Mouse (Mus musculus) CH12.LX (cell line): ENCODE results near the gene Gm20388. TPM values are rescaled to one million over a fixed set of nuclear protein-coding genes. Genes with fewer than 3 reads are reported as not detected.

Experiments
- DNase-seq: peaks from one replicate; pipeline ENCODE4 v3.0.0-alpha.2; 2013; ENCODE audit errors: extremely low read depth
- H3K27ac ChIP-seq: 2 replicates; pipeline ENCODE4 v1.5.1; 2012; ENCODE audit warnings: low read depth, mild to moderate bottlenecking, control low read depth, moderate library complexity; ENCODE audit not compliant: insufficient read depth
- H3K27me3 ChIP-seq: replicated peaks from 2 replicates; pipeline ENCODE3; 2012; ENCODE audit warnings: inconsistent platforms
- H3K36me3 ChIP-seq, 2 experiments: replicated peaks in 1 of 2; 2 replicates each; pipeline versions ENCODE3 to v1.6.1; 2012; ENCODE audit warnings: inconsistent platforms in 1 of 2, low read length in 1 of 2, mild to moderate bottlenecking in 1 of 2, mixed read lengths in 1 of 2, moderate library complexity in 1 of 2; ENCODE audit not compliant: control insufficient read depth in 1 of 2, insufficient read depth in 1 of 2
- H3K4me1 ChIP-seq, 2 experiments: 2 replicates each; pipeline ENCODE4 v1.6.1; 2012; ENCODE audit warnings: inconsistent platforms in 1 of 2, moderate library complexity in 1 of 2; ENCODE audit not compliant: insufficient read depth in 2 of 2, control insufficient read depth in 1 of 2
- H3K4me2 ChIP-seq: 2 replicates; pipeline ENCODE4 v1.6.1; 2012; ENCODE audit warnings: low read depth, mild to moderate bottlenecking, control low read depth; ENCODE audit not compliant: poor library complexity, insufficient read depth, severe bottlenecking
- H3K4me3 ChIP-seq, 3 experiments: fragments of 150-350 bp in 1 of 3; sonication (generic) in 1 of 3; replicated peaks in 1 of 3; 2 replicates each; pipeline versions ENCODE3 to v1.5.1; 2011 to 2012; ENCODE audit warnings: low read depth in 2 of 3, low read length in 2 of 3, mild to moderate bottlenecking in 2 of 3, moderate library complexity in 2 of 3, control low read depth in 1 of 3, improper control_type of control experiment in 1 of 3, inconsistent platforms in 1 of 3, mixed read lengths in 1 of 3; ENCODE audit not compliant: poor library complexity in 1 of 3
- H3K79me2 ChIP-seq: replicated peaks from 2 replicates; pipeline ENCODE4 v1.6.1; 2012; ENCODE audit warnings: mild to moderate bottlenecking, moderate library complexity; ENCODE audit not compliant: control insufficient read depth, poor library complexity, insufficient read depth, severe bottlenecking; ENCODE audit errors: extremely low read depth
- H3K9ac ChIP-seq: 2 replicates; pipeline ENCODE4 v1.6.1; 2012; ENCODE audit warnings: low read depth, mild to moderate bottlenecking, control low read depth, moderate library complexity; ENCODE audit not compliant: insufficient read depth
- H3K9me3 ChIP-seq: replicated peaks from 2 replicates; pipeline ENCODE3; 2012; ENCODE audit warnings: low read length, inconsistent platforms, mixed read lengths
- CHD2 ChIP-seq: IDR thresholded peaks from 2 replicates; pipeline ENCODE4 v1.6.1; 2011; ENCODE audit warnings: low read length, improper control_type of control experiment
- E2F4 ChIP-seq: IDR thresholded peaks from 2 replicates; pipeline ENCODE4 v1.6.1; 2011; ENCODE audit warnings: low read depth, low read length, improper control_type of control experiment; ENCODE audit not compliant: insufficient replicate concordance
- GABPA ChIP-seq: IDR thresholded peaks from 2 replicates; pipeline ENCODE4 v1.6.1; 2012; ENCODE audit warnings: low read depth, low read length, improper control_type of control experiment, inconsistent platforms; ENCODE audit not compliant: insufficient replicate concordance
- JUND ChIP-seq: conservative IDR thresholded peaks from 2 replicates; pipeline ENCODE4 v1.6.1; 2011; ENCODE audit warnings: low read depth, low read length, improper control_type of control experiment
- MAFK ChIP-seq: IDR thresholded peaks from 2 replicates; pipeline ENCODE4 v1.6.1; 2011; ENCODE audit warnings: low read length, improper control_type of control experiment; ENCODE audit not compliant: insufficient replicate concordance
- MAX ChIP-seq: IDR thresholded peaks from 2 replicates; pipeline ENCODE4 v1.6.1; 2011; ENCODE audit warnings: low read length, improper control_type of control experiment
- MAZ ChIP-seq: IDR thresholded peaks from 2 replicates; pipeline ENCODE4 v1.6.1; 2012; ENCODE audit warnings: low read depth, mild to moderate bottlenecking, inconsistent platforms, low read length, improper control_type of control experiment, moderate library complexity
- MXI1 ChIP-seq: IDR thresholded peaks from 2 replicates; pipeline ENCODE4 v1.6.1; 2011; ENCODE audit warnings: mild to moderate bottlenecking, low read depth, low read length, improper control_type of control experiment
- PAX5 ChIP-seq: IDR thresholded peaks from 2 replicates; pipeline ENCODE4 v1.6.1; 2012; ENCODE audit warnings: low read length, inconsistent platforms, mixed read lengths
- USF1 ChIP-seq: IDR thresholded peaks from 2 replicates; pipeline ENCODE4 v1.6.1; 2014; ENCODE audit warnings: low read depth, mild to moderate bottlenecking, inconsistent platforms, low read length, improper control_type of control experiment
- ZKSCAN1 ChIP-seq: IDR thresholded peaks from 2 replicates; pipeline ENCODE4 v1.6.1; 2012; ENCODE audit warnings: low read depth, inconsistent platforms, low read length, improper control_type of control experiment, borderline replicate concordance
- dilution Hi-C: fragments of 300-500 bp; cut with MboI; formaldehyde crosslinking; loops from 2 replicates; pipeline ENCODE4 v1.14.3; 2020; ENCODE audit warnings: low sequenced_read_pairs; ENCODE audit not compliant: extremely low pct_unique_long_range_greater_than_20kb, extremely low pct_ligation_motif_present
- in situ Hi-C: fragments of 300-500 bp; cut with MboI; formaldehyde crosslinking; loops from 3 replicates; pipeline ENCODE4 v1.14.3; 2019; ENCODE audit warnings: low sequenced_read_pairs, low pct_ligation_motif_present, low pct_unique_long_range_greater_than_20kb, mixed read lengths
- polyA plus RNA-seq: library from polyadenylated mRNA; unstranded; fragments of >175 nt; gene quantifications from 2 replicates; pipeline ENCODE4 v1.2.1, GENCODE M21; 2012; ENCODE audit warnings: low read depth; ENCODE audit not compliant: insufficient read length
- total RNA-seq, 2 experiments: library from RNA; depleted of rRNA; stranded (reverse); fragments of 300-350 nt in 1 of 2; fragments of >200 nt in 1 of 2; gene quantifications; 2 replicates each; pipeline ENCODE4 v1.2.3; 2012 to 2014

Gm20388 gene
- total and polyA plus RNA-seq, 3 experiments, result 14.8 to 26.3 (median 22.2) TPM

- H3K27ac ChIP-seq, result no peak overlapping the region
- H3K4me3 ChIP-seq, result no peak overlapping the region
- DNase-seq, result no peak
- no peak overlapping the region for H3K4me2 ChIP-seq
- H3K4me1 ChIP-seq, result peaks cover 17 to 39% of the 10 kb centered on the region in 2 experiments
- no peaks in the 10 kb centered on the region for H3K27me3 ChIP-seq
- dilution Hi-C loops, result no loop called here
- H3K9ac ChIP-seq, result no peak overlapping the region
- H3K36me3 ChIP-seq, result peaks cover 36 to 97% of the 10 kb centered on the region in 2 experiments
- H3K79me2 ChIP-seq, result no peaks in the 10 kb centered on the region; the same call in 1 of the 2 replicates
- H3K9me3 ChIP-seq, result no peaks in the 10 kb centered on the region
- TF ChIP-seq ZKSCAN1 (no peak), MXI1 (no peak), CHD2 (no peak), MAFK (no peak), GABPA (no peak), USF1 (no peak)
- in situ Hi-C loops, result no loop called here
Measured at GRCm38 (mm10) chr8:122670718-122671117, 2760.1 kb downstream of the Gm20388 start.

GRCm38 (mm10) chr8:122671894-122672293 is 2761.3 kb downstream of the Gm20388 start:
- H3K36me3 ChIP-seq, result peaks cover 37 to 99% of the 10 kb centered on the region in 2 experiments
- no peaks in the 10 kb centered on the region; the same call in 1 of the 2 replicates for H3K79me2 ChIP-seq
- H3K9me3 ChIP-seq, result no peaks in the 10 kb centered on the region
- dilution Hi-C loops (no loop called here), in situ Hi-C loops (no loop called here)
- H3K27me3 ChIP-seq, result no peaks in the 10 kb centered on the region
- H3K9ac ChIP-seq, result no peak overlapping the region
- H3K4me1 ChIP-seq, result peaks cover 10 to 29% of the 10 kb centered on the region in 2 experiments
- no peak for DNase-seq
- no peak overlapping the region for H3K4me3 ChIP-seq
- H3K4me2 ChIP-seq, result no peak overlapping the region
- TF ChIP-seq JUND, result no peak
- H3K27ac ChIP-seq, result no peak overlapping the region

GRCm38 (mm10) chr8:122673989-122674388 is 2763.3 kb downstream of the Gm20388 start:
- Histone ChIP-seq H3K4me3 (no peak overlapping the region), H3K79me2 (peaks cover 4% of the 10 kb centered on the region; the same call in 1 of the 2 replicates), H3K4me1 (peaks cover 9 to 24% of the 10 kb centered on the region in 2 experiments), H3K4me2 (no peak overlapping the region), H3K9me3 (peaks cover 12% of the 10 kb centered on the region), H3K9ac (no peak overlapping the region), H3K27me3 (no peaks in the 10 kb centered on the region), H3K27ac (no peak overlapping the region), H3K36me3 (peaks cover 55 to 99% of the 10 kb centered on the region in 2 experiments)
- no peak for DNase-seq
- in situ Hi-C loops (no loop called here), dilution Hi-C loops (no loop called here)
- TF ChIP-seq E2F4 (no peak), ZKSCAN1 (no peak), CHD2 (no peak), PAX5 (no peak), MAX (no peak), MAZ (no peak)
